Mouse (Mus musculus) liver, embryonic 16.5 days (tissue): ENCODE data around the gene Poll. TPM values are rescaled to one million over a fixed set of nuclear protein-coding genes. Genes with fewer than 3 reads are reported as not detected.
A peak's percentile ranks its signal among the peaks of the same experiment; 100 is the strongest.

Source experiments
- ATAC-seq: fragments of 200-750 bp; cut with Nextera tagmentation; 2 replicates; pipeline ENCODE4 v1.8.0; 2017; ENCODE audit warnings: low read depth, mild to moderate bottlenecking, moderate number of reproducible peaks, moderate library complexity
- H3K27ac ChIP-seq: fragments of 300-500 bp; sonication (generic); 2 replicates; pipeline ENCODE4 v1.5.1; 2014; ENCODE audit warnings: mild to moderate bottlenecking, low read length
- H3K27me3 ChIP-seq: fragments of 300-500 bp; sonication (generic); 2 replicates; pipeline ENCODE4 v1.6.1; 2014; ENCODE audit warnings: low read depth, low read length, mixed read lengths; ENCODE audit not compliant: control insufficient read depth, insufficient read depth
- H3K36me3 ChIP-seq: fragments of 300-500 bp; sonication (generic); 2 replicates; pipeline ENCODE4 v1.6.1; 2014; ENCODE audit warnings: mild to moderate bottlenecking; ENCODE audit not compliant: control insufficient read depth, insufficient read depth
- H3K4me1 ChIP-seq: fragments of 300-500 bp; sonication (generic); 2 replicates; pipeline ENCODE4 v1.6.1; 2014; ENCODE audit warnings: low read depth, low read length, mixed read lengths; ENCODE audit not compliant: control insufficient read depth
- H3K4me2 ChIP-seq: fragments of 300-500 bp; sonication (generic); 2 replicates; pipeline ENCODE4 v1.6.1; 2014; ENCODE audit warnings: low read depth, low read length, mixed read lengths
- H3K4me3 ChIP-seq: fragments of 300-500 bp; sonication (generic); 2 replicates; pipeline ENCODE4 v1.5.1; 2014; ENCODE audit warnings: low read depth, mild to moderate bottlenecking, low read length
- H3K9ac ChIP-seq: fragments of 300-500 bp; sonication (generic); 2 replicates; pipeline ENCODE4 v1.6.1; 2014; ENCODE audit warnings: low read depth, low read length
- H3K9me3 ChIP-seq: fragments of 300-500 bp; sonication (generic); replicated peaks from 2 replicates; pipeline ENCODE4 v1.6.1; 2016; ENCODE audit warnings: low read length; ENCODE audit not compliant: control insufficient read depth
- whole genome bisulfite sequencing: fragments of 180-500 bp; shearing (Covaris S2); extraction: QIAGEN DNeasy Blood & Tissue Kit; methylation state at CpG from one replicate; pipeline ENCODE4 v1.1.7; 2014; ENCODE audit not compliant: insufficient replicate concordance; 5-methylcytosine and 5-hydroxymethylcytosine counted together
- polyA plus RNA-seq: library from polyadenylated mRNA; unstranded; fragments of >200 nt; fragmentation: Nextera tagmentation; extraction: Ambion mirVana; gene quantifications from 2 replicates; pipeline ENCODE4 v1.2.1, GENCODE M21; 2015

Gene Poll
- 5.1 and 5.4 TPM in 2 replicates for polyA plus RNA-seq

- H3K9me3 ChIP-seq, result no peaks in the 10 kb centered on the region
- peak within 1 kb of the TSS; percentile 81 for H3K4me3 ChIP-seq
- WGBS, result 0% methylated on average over 33 of the region's 35 CpGs
- no peaks in the 10 kb centered on the region for H3K27me3 ChIP-seq
- peak; percentile 75 for ATAC-seq
- no peaks in the 10 kb centered on the region for H3K36me3 ChIP-seq
- peak within 1 kb of the TSS; percentile 57 for H3K27ac ChIP-seq
- peak within 1 kb of the TSS; percentile 95 for H3K4me2 ChIP-seq
- peak within 1 kb of the TSS; percentile 75 for H3K9ac ChIP-seq
- peaks cover 14% of the 10 kb centered on the region for H3K4me1 ChIP-seq
These were observed at the start of gene Poll, which contains the start of gene Gm17018 for GRCm38 (mm10) chr19:45560153-45560890. Gene Poll (minus strand): TSS chr19:45560531. Gene Gm17018 (plus strand): TSS chr19:45560615.

- Histone ChIP-seq H3K9me3 (no peaks in the 10 kb centered on the region), H3K27me3 (no peaks in the 10 kb centered on the region), H3K4me2 (no peak overlapping the region), H3K4me3 (no peak overlapping the region), H3K9ac (no peak overlapping the region), H3K4me1 (no peaks in the 10 kb centered on the region), H3K27ac (no peak overlapping the region), H3K36me3 (no peaks in the 10 kb centered on the region)
- no peak for ATAC-seq
- 84% methylated on average over 13 of the region's 13 CpGs for WGBS
These were observed 48.5 kb upstream of the Poll start for GRCm38 (mm10) chr19:45608648-45609339.

GRCm38 (mm10) chr19:45607479-45607878 is 47.1 kb upstream of the Poll start:
- Histone ChIP-seq H3K9ac (no peak overlapping the region), H3K27ac (no peak overlapping the region), H3K4me2 (no peak overlapping the region), H3K4me1 (peaks cover 8% of the 10 kb centered on the region; the same call in 1 of the 2 replicates), H3K27me3 (no peaks in the 10 kb centered on the region), H3K4me3 (no peak overlapping the region), H3K36me3 (no peaks in the 10 kb centered on the region), H3K9me3 (no peaks in the 10 kb centered on the region)
- no peak for ATAC-seq
- WGBS, result 72% methylated on average over 7 of the region's 7 CpGs

- H3K4me1 ChIP-seq, result peaks cover 14% of the 10 kb centered on the region; the same call in 1 of the 2 replicates
- H3K27ac ChIP-seq, result no peak overlapping the region
- no peak overlapping the region for H3K4me2 ChIP-seq
- no peaks in the 10 kb centered on the region for H3K9me3 ChIP-seq
- no peak overlapping the region for H3K4me3 ChIP-seq
- H3K9ac ChIP-seq, result no peak overlapping the region
- 90% methylated on average over 4 of the region's 4 CpGs for WGBS
- no peak for ATAC-seq
- no peaks in the 10 kb centered on the region for H3K36me3 ChIP-seq
- no peaks in the 10 kb centered on the region for H3K27me3 ChIP-seq
These were observed 46.4 kb upstream of the Poll start for GRCm38 (mm10) chr19:45606701-45607100.

- 24% methylated on average over 5 of the region's 5 CpGs for WGBS
- H3K27ac ChIP-seq, result no peak overlapping the region
These were observed 42.3 kb upstream of the Poll start for GRCm38 (mm10) chr19:45602606-45603005.

GRCm38 (mm10) chr19:45597106-45597505 is 36.8 kb upstream of the Poll start:
- Histone ChIP-seq H3K9me3 (no peaks in the 10 kb centered on the region), H3K27me3 (no peaks in the 10 kb centered on the region), H3K4me1 (peaks cover 4% of the 10 kb centered on the region; the same call in 1 of the 2 replicates), H3K36me3 (no peaks in the 10 kb centered on the region), H3K9ac (no peak overlapping the region), H3K27ac (no peak overlapping the region), H3K4me3 (no peak overlapping the region), H3K4me2 (no peak overlapping the region)
- WGBS, result 81% methylated on average over 4 of the region's 4 CpGs
- no peak for ATAC-seq

More at GRCm38 (mm10) chr19:45602606-45603005, 42.3 kb upstream of the Poll start:
- Histone ChIP-seq H3K4me1 (peaks cover 14% of the 10 kb centered on the region; the same call in 1 of the 2 replicates), H3K4me3 (no peak overlapping the region), H3K4me2 (no peak overlapping the region), H3K9me3 (no peaks in the 10 kb centered on the region), H3K9ac (no peak overlapping the region), H3K27me3 (no peaks in the 10 kb centered on the region), H3K36me3 (no peaks in the 10 kb centered on the region)
- ATAC-seq, result peak; percentile 82

GRCm38 (mm10) chr19:45596434-45596833 is 36.1 kb upstream of the Poll start:
- H3K4me1 ChIP-seq, result no peaks in the 10 kb centered on the region

GRCm38 (mm10) chr19:45596019-45596418 is 35.7 kb upstream of the Poll start:
- no peaks in the 10 kb centered on the region for H3K27me3 ChIP-seq
- WGBS, result 78% methylated on average over 7 of the region's 7 CpGs
- ATAC-seq, result no peak

More at GRCm38 (mm10) chr19:45596434-45596833, 36.1 kb upstream of the Poll start:
- H3K9ac ChIP-seq, result no peak overlapping the region
- H3K4me3 ChIP-seq, result no peak overlapping the region
- no peaks in the 10 kb centered on the region for H3K36me3 ChIP-seq
- no peaks in the 10 kb centered on the region for H3K9me3 ChIP-seq
- ATAC-seq, result no peak
- H3K4me2 ChIP-seq, result no peak overlapping the region
- WGBS, result 82% methylated on average over 6 of the region's 6 CpGs
- no peaks in the 10 kb centered on the region for H3K27me3 ChIP-seq
- H3K27ac ChIP-seq, result no peak overlapping the region

GRCm38 (mm10) chr19:45595481-45595880 is 35.1 kb upstream of the Poll start:
- Histone ChIP-seq H3K9ac (no peak overlapping the region), H3K4me2 (no peak overlapping the region), H3K36me3 (no peaks in the 10 kb centered on the region), H3K4me3 (no peak overlapping the region), H3K27ac (no peak overlapping the region), H3K27me3 (no peaks in the 10 kb centered on the region), H3K9me3 (no peaks in the 10 kb centered on the region), H3K4me1 (no peaks in the 10 kb centered on the region)
- ATAC-seq, result no peak
- WGBS, result 78% methylated on average over 6 of the region's 6 CpGs

More at GRCm38 (mm10) chr19:45596019-45596418, 35.7 kb upstream of the Poll start:
- Histone ChIP-seq H3K4me1 (no peaks in the 10 kb centered on the region), H3K4me3 (no peak overlapping the region), H3K27ac (no peak overlapping the region), H3K9me3 (no peaks in the 10 kb centered on the region), H3K4me2 (no peak overlapping the region), H3K36me3 (no peaks in the 10 kb centered on the region), H3K9ac (no peak overlapping the region)
